Mouse (Mus musculus): ENCODE measurements at regions not wholly inside any gene's neighbourhood (a gene's known extent, or its start where the extent isn't known, plus 50 kb on each side); places are given as distances from the start of the nearest gene placed in this dataset.
A peak's percentile ranks its signal among the peaks of the same experiment; 100 is the strongest.
"Not testable (repeated sequence)": the region's sequence is repeated elsewhere in the genome, so short reads cannot be mapped to it uniquely, and the experiment has no call there.

- Histone ChIP-seq H3K4me3 (no peak overlapping the region), H3K27ac (replicated peaks) (no peak overlapping the region), H3K27me3 (no peaks in the 10 kb centered on the region), H3K9me3 (no peaks in the 10 kb centered on the region), H3K9ac (replicated peaks) (no peak overlapping the region), H3K36me3 (no peaks in the 10 kb centered on the region), H3K4me2 (replicated peaks) (no peak overlapping the region), H3K4me1 (no peaks in the 10 kb centered on the region)
- ATAC-seq (ENCODE audit: low FRiP score, low read depth): no peak
- WGBS: 82% methylated on average over 6 of the region's 6 CpGs
Observed at GRCm38 (mm10) chr4:10670846-10671428, 203.4 kb upstream of the 2610301B20Rik start.

DNA sequence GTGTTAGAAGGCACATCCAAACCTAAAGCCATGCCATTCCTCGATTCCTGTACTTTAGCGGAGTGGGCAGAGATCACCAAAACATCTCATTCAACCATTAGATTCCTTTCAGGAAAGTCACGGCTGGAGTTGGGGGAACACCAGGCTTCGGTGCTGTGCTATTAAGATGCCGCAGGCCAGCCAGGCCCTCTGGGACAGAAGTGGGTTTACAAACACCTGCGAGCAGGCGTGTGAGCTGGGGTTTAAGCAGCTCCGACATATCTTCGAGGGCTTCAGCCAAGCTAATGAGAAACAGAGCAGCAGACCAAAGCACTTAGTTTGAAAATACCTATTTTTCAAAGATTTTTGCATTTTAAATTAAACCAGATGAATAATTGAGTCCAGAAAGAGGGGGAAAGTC lies 183.2 kb upstream of the 2610301B20Rik start:
- Histone ChIP-seq H3K27ac (replicated peaks) (no peak overlapping the region), H3K36me3 (no peaks in the 10 kb centered on the region), H3K9ac (replicated peaks) (no peak overlapping the region), H3K27me3 (no peaks in the 10 kb centered on the region), H3K4me1 (no peaks in the 10 kb centered on the region), H3K9me3 (no peaks in the 10 kb centered on the region), H3K4me2 (replicated peaks) (no peak overlapping the region), H3K4me3 (no peak overlapping the region)
- ATAC-seq (ENCODE audit: low FRiP score, low read depth): no peak
- whole genome bisulfite sequencing: 75% methylated on average over 9 of the region's 9 CpGs

GRCm38 (mm10) chr4:10692860-10693259 lies 181.4 kb upstream of the 2610301B20Rik start:
- Histone ChIP-seq H3K4me3 (no peak overlapping the region), H3K4me1 (no peaks in the 10 kb centered on the region), H3K27ac (replicated peaks) (no peak overlapping the region), H3K27me3 (no peaks in the 10 kb centered on the region), H3K9ac (replicated peaks) (no peak overlapping the region), H3K9me3 (no peaks in the 10 kb centered on the region), H3K4me2 (replicated peaks) (no peak overlapping the region), H3K36me3 (no peaks in the 10 kb centered on the region)
- no peak for ATAC-seq (ENCODE audit: low FRiP score, low read depth)
- 84% methylated on average over 2 of the region's 2 CpGs for WGBS

- no peaks in the 10 kb centered on the region for H3K27me3 ChIP-seq
- H3K9me3 ChIP-seq: no peaks in the 10 kb centered on the region
- no peak overlapping the region for H3K9ac ChIP-seq (replicated peaks)
- WGBS: 73% methylated on average over 8 of the region's 15 CpGs
- peak overlapping the region; percentile 40 for H3K4me3 ChIP-seq
- H3K4me2 ChIP-seq (replicated peaks): peak overlapping the region; percentile 37
- no peaks in the 10 kb centered on the region for H3K36me3 ChIP-seq
- no peaks in the 10 kb centered on the region for H3K4me1 ChIP-seq
- no peak overlapping the region for H3K27ac ChIP-seq (replicated peaks)
- ATAC-seq (ENCODE audit: low FRiP score, low read depth): peak; percentile 62; the same call in 1 of the 2 replicates
Observed at GRCm38 (mm10) chr4:10693446-10694105, 180.7 kb upstream of the 2610301B20Rik start.

GRCm38 (mm10) chr4:10694106-10694748 lies 180.1 kb upstream of the 2610301B20Rik start:
- H3K27me3 ChIP-seq; H3K9ac ChIP-seq (replicated peaks); H3K36me3 ChIP-seq; H3K9me3 ChIP-seq; ATAC-seq (ENCODE audit: low FRiP score, low read depth); H3K27ac ChIP-seq (replicated peaks); H3K4me1 ChIP-seq: not testable (repeated sequence)
- Histone ChIP-seq H3K4me3 (peak overlapping the region; percentile 40), H3K4me2 (replicated peaks) (peak overlapping the region; percentile 37)
- WGBS: 74% methylated on average over 5 of the region's 21 CpGs

GRCm38 (mm10) chr4:10697225-10697836 lies 177.0 kb upstream of the 2610301B20Rik start:
- H3K9me3 ChIP-seq: no peaks in the 10 kb centered on the region
- no peaks in the 10 kb centered on the region for H3K36me3 ChIP-seq
- no peaks in the 10 kb centered on the region for H3K27me3 ChIP-seq
- H3K4me1 ChIP-seq: no peaks in the 10 kb centered on the region
- no peak overlapping the region for H3K9ac ChIP-seq (replicated peaks)
- no peak overlapping the region for H3K4me2 ChIP-seq (replicated peaks)
- H3K4me3 ChIP-seq: no peak overlapping the region
- 75% methylated on average over 1 of the region's 1 CpGs for WGBS
- ATAC-seq (ENCODE audit: low FRiP score, low read depth): no peak
- H3K27ac ChIP-seq (replicated peaks): no peak overlapping the region

DNA sequence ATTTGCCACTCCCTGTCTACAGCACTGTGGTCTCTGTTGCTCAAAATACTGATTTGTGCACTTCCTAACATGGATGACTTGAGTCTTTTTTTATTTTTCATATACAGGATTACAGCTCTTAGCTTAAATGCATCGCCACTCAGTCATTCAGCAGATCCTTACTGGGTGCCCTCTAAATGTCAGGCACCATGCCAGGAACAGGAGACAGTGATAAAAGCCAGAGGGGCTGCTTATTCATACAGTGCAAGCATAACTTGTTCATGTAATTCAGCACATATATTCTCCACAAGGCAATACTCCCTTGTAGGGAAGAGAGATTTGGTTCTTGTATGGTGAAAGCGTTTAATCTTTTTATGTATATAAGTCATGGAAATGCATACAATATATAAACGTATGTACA lies 175.7 kb upstream of the 2610301B20Rik start:
- 90% methylated on average over 3 of the region's 3 CpGs for WGBS
- H3K36me3 ChIP-seq: no peaks in the 10 kb centered on the region

DNA sequence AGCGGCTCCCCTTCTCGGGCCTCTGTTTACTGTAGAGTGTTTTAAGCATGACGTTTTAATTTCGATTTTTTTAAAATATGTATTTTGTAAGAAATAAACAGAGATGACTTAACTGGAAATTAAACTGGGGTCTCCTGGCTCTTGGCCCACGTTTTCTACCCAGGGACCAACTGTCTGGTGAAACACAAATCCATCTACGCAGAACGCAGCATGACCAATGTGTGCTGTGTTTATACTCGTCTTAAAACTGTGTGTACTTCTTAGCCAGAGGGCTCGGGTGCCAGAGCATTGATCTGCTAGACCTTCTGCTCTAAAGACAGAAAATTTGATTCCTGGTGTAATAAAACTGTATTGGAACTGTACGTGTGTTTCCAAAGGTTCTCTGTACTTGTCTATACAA lies 172.8 kb upstream of the 2610301B20Rik start:
- no peak overlapping the region for H3K4me2 ChIP-seq (replicated peaks)
- H3K4me1 ChIP-seq: no peaks in the 10 kb centered on the region
- ATAC-seq (ENCODE audit: low FRiP score, low read depth): no peak
- no peaks in the 10 kb centered on the region for H3K36me3 ChIP-seq
- H3K4me3 ChIP-seq: no peak overlapping the region
- no peaks in the 10 kb centered on the region for H3K9me3 ChIP-seq
- WGBS: 84% methylated on average over 10 of the region's 10 CpGs
- no peaks in the 10 kb centered on the region for H3K27me3 ChIP-seq
- H3K27ac ChIP-seq (replicated peaks): no peak overlapping the region
- no peak overlapping the region for H3K9ac ChIP-seq (replicated peaks)

More for the DNA sequence above, 175.7 kb upstream of the 2610301B20Rik start:
- H3K9ac ChIP-seq (replicated peaks): no peak overlapping the region
- no peak overlapping the region for H3K4me2 ChIP-seq (replicated peaks)
- no peak for ATAC-seq (ENCODE audit: low FRiP score, low read depth)
- no peaks in the 10 kb centered on the region for H3K9me3 ChIP-seq
- H3K27ac ChIP-seq (replicated peaks): no peak overlapping the region
- H3K4me1 ChIP-seq: no peaks in the 10 kb centered on the region
- H3K4me3 ChIP-seq: no peak overlapping the region
- H3K27me3 ChIP-seq: no peaks in the 10 kb centered on the region

DNA sequence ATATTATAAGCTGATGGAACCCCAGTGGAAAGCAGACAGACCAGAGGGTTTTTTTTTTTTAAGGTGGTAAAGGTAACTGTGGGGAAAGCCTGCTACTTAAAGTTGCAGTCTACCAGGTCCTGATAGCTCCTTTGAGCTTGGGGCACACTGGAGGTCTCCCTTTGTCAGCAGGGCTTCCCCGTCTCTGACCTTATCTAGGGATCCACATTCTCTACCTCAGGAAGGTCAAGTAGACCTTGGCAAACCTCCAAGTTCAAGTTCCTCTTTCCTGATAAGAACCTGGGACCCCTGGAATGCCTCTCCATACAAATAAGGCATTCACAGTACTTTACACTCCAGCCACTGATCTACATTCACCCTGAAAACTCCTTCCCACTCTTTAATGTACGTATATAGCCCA lies 171.1 kb upstream of the 2610301B20Rik start:
- 91% methylated on average over 2 of the region's 2 CpGs for WGBS
- no peaks in the 10 kb centered on the region for H3K27me3 ChIP-seq
- no peaks in the 10 kb centered on the region for H3K4me1 ChIP-seq
- H3K4me2 ChIP-seq (replicated peaks): no peak overlapping the region
- no peak for ATAC-seq (ENCODE audit: low FRiP score, low read depth)
- no peaks in the 10 kb centered on the region for H3K9me3 ChIP-seq
- H3K27ac ChIP-seq (replicated peaks): no peak overlapping the region
- H3K9ac ChIP-seq (replicated peaks): no peak overlapping the region
- H3K36me3 ChIP-seq: no peaks in the 10 kb centered on the region
- H3K4me3 ChIP-seq: no peak overlapping the region

- Histone ChIP-seq H3K9ac (replicated peaks) (no peak overlapping the region), H3K4me1 (no peaks in the 10 kb centered on the region), H3K4me2 (replicated peaks) (no peak overlapping the region), H3K27ac (replicated peaks) (no peak overlapping the region), H3K27me3 (no peaks in the 10 kb centered on the region), H3K9me3 (no peaks in the 10 kb centered on the region), H3K36me3 (no peaks in the 10 kb centered on the region), H3K4me3 (no peak overlapping the region)
- 84% methylated on average over 7 of the region's 7 CpGs for WGBS
- no peak for ATAC-seq (ENCODE audit: low FRiP score, low read depth)
Observed at GRCm38 (mm10) chr4:10707016-10707657, 167.2 kb upstream of the 2610301B20Rik start.

- no peaks in the 10 kb centered on the region for H3K9me3 ChIP-seq
- H3K36me3 ChIP-seq: no peaks in the 10 kb centered on the region
- no peak overlapping the region for H3K4me2 ChIP-seq (replicated peaks)
- no peak overlapping the region for H3K9ac ChIP-seq (replicated peaks)
- no peaks in the 10 kb centered on the region for H3K4me1 ChIP-seq
- WGBS: 42% methylated on average over 2 of the region's 2 CpGs
- H3K27me3 ChIP-seq: no peaks in the 10 kb centered on the region
- no peak overlapping the region for H3K4me3 ChIP-seq
- H3K27ac ChIP-seq (replicated peaks): no peak overlapping the region
- ATAC-seq (ENCODE audit: low FRiP score, low read depth): no peak
Observed at GRCm38 (mm10) chr4:10707658-10708056, 166.6 kb upstream of the 2610301B20Rik start.

Data from midbrain, embryonic 12.5 days (tissue).